Mouse (Mus musculus) urinary bladder, postnatal 10 days (tissue): ENCODE results near the gene Rere.
"Not testable (repeated sequence)": the region's sequence is repeated elsewhere in the genome, so short reads cannot be mapped to it uniquely, and the experiment has no call there.

Experiments used
- DNase-seq: peaks from one replicate; pipeline ENCODE4 v3.0.0; 2022; ENCODE audit warnings: low spot score

The Rere gene

GRCm38 (mm10) chr4:150283335-150283638 lies 1.8 kb downstream of the Rere start:
- no peak for DNase-seq

- no peak for DNase-seq
Observed at GRCm38 (mm10) chr4:150283993-150284392, 2.5 kb downstream of the Rere start.

- DNase-seq: no peak
Observed at GRCm38 (mm10) chr4:150286980-150287379, 5.5 kb downstream of the Rere start.

- DNase-seq: not testable (repeated sequence)
Observed at GRCm38 (mm10) chr4:150287463-150287862, 6.0 kb downstream of the Rere start.

- no peak for DNase-seq
Observed at GRCm38 (mm10) chr4:150291900-150292299, 10.5 kb downstream of the Rere start.

- no peak for DNase-seq
Observed at GRCm38 (mm10) chr4:150294870-150295269, 13.4 kb downstream of the Rere start.

- no peak for DNase-seq
Observed at GRCm38 (mm10) chr4:150295966-150296365, 14.5 kb downstream of the Rere start.

- no peak for DNase-seq
Observed at GRCm38 (mm10) chr4:150302726-150303125, 21.3 kb downstream of the Rere start.

- DNase-seq: no peak
Observed at GRCm38 (mm10) chr4:150306701-150307100, 25.3 kb downstream of the Rere start.

- no peak for DNase-seq
Observed at GRCm38 (mm10) chr4:150307226-150307625, 25.8 kb downstream of the Rere start.

GRCm38 (mm10) chr4:150311431-150311830 lies 30.0 kb downstream of the Rere start:
- DNase-seq: no peak

- no peak for DNase-seq
Observed at GRCm38 (mm10) chr4:150312646-150313045, 31.2 kb downstream of the Rere start.

- DNase-seq: no peak
Observed at GRCm38 (mm10) chr4:150315301-150315700, 33.9 kb downstream of the Rere start.

GRCm38 (mm10) chr4:150316546-150316945 lies 35.1 kb downstream of the Rere start:
- no peak for DNase-seq

- no peak for DNase-seq
Observed at GRCm38 (mm10) chr4:150325046-150325801, 43.8 kb downstream of the Rere start.

- no peak for DNase-seq
Observed at GRCm38 (mm10) chr4:150326005-150326404, 44.6 kb downstream of the Rere start.

GRCm38 (mm10) chr4:150327476-150327875 lies 46.0 kb downstream of the Rere start:
- DNase-seq: no peak

GRCm38 (mm10) chr4:150333927-150334682 lies 52.7 kb downstream of the Rere start:
- DNase-seq: no peak

- DNase-seq: no peak
Observed at GRCm38 (mm10) chr4:150337260-150337659, 55.8 kb downstream of the Rere start.

- no peak for DNase-seq
Observed at GRCm38 (mm10) chr4:150338906-150339650, 57.6 kb downstream of the Rere start.

- DNase-seq: no peak
Observed at GRCm38 (mm10) chr4:150340796-150341525, 59.5 kb downstream of the Rere start.

GRCm38 (mm10) chr4:150344526-150344925 lies 63.1 kb downstream of the Rere start:
- no peak for DNase-seq
